Mouse (Mus musculus) embryonic fibroblast, embryonic 13.5 days (primary cell): ENCODE results near the gene Edem3.

Source experiments
- CTCF ChIP-seq: IDR thresholded peaks from 2 replicates; pipeline ENCODE4 v1.5.1; 2011; ENCODE audit warnings: mild to moderate bottlenecking, control low read depth, low read length, moderate library complexity, borderline replicate concordance; ENCODE audit not compliant: insufficient read depth
- POLR2A ChIP-seq: IDR thresholded peaks from 2 replicates; pipeline ENCODE4 v1.6.1; 2011; ENCODE audit warnings: low read depth, mild to moderate bottlenecking, control low read depth, low read length, moderate library complexity

GRCm38 (mm10) chr1:151858474-151858873, 103.3 kb downstream of the Edem3 start:
- TF ChIP-seq CTCF: no peak
- TF ChIP-seq POLR2A: no peak
